Mouse (Mus musculus): ENCODE data around the gene Gps2.

DNA sequence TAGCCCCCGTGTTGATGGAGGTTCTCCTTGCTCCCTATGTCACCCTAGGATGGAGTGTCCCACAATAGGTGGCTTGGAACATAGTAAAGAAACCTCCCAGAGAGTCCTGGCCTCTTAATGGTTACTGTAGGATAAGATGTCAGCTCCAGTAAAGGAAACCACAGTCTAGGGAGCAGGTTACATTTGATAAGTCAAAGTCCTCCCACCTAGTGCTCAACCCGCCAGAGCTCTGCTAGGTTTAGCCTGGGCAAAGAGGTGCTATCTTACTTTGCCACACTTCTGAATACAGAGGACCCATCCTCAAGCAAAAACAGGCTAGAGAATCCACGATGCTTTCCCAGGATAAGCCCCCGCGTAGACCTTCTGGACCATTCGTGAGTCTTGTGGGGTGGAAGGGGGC is 34.7 kb upstream of the Gps2 start:
- no peak for TF ChIP-seq JUN (IDR thresholded peaks at IDR 0.05; ENCODE audit: insufficient read depth, low read depth, low read length)
- TF ChIP-seq POLR2A (IDR thresholded peaks at IDR 0.05; ENCODE audit: low read depth, low read length), result no peak
- no peak for TF ChIP-seq USF2 (conservative IDR thresholded peaks at IDR 0.05; ENCODE audit: low read depth, low read length)
- no peak for TF ChIP-seq SIN3A (IDR thresholded peaks at IDR 0.05; ENCODE audit: low read length)
- TF ChIP-seq E2F4 (IDR thresholded peaks at IDR 0.05; ENCODE audit: insufficient replicate concordance, low read depth, low read length), result no peak
- no peak for TF ChIP-seq USF1 (IDR thresholded peaks at IDR 0.05; ENCODE audit: low read depth, low read length)
- TF ChIP-seq ZMIZ1 (IDR thresholded peaks at IDR 0.05; ENCODE audit: low read depth, low read length), result no peak
- no peak for TF ChIP-seq CTCF (conservative IDR thresholded peaks at IDR 0.05 in 1 of 2, IDR thresholded peaks at IDR 0.05 in 1 of 2; ENCODE audit: low read depth in 2 of 2, low read length in 2 of 2)
- TF ChIP-seq EP300 (IDR thresholded peaks at IDR 0.05; ENCODE audit: low read length), result no peak
